Mouse (Mus musculus): ENCODE data around the gene Bhlhb9.
"Not testable (repeated sequence)": the region's sequence is repeated elsewhere in the genome, so short reads cannot be mapped to it uniquely, and the experiment has no call there.

Gene Bhlhb9

DNA sequence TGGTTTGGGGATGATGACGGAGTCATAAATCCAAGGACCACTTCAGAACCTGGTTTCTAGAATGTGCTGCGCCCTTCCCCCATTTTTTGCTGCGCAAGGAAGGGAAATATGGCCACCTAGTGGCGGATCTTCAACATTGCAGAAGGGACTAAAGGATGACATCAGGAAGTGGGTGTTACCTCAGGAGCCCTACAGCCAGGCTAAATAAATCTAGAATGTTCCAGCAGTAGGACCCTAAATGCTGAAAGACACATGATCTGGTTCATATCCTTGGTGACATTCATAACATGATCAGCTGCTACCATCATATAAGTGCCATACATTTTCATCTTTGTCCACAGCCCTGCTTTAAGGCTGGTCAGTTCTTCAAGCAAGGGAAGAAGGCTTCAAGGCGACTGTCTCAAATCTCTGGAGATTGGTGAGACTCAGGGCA is at the start of gene Bhlhb9:
Bhlhb9 (plus strand) TSS at position 383 of the 433 bp plus-strand sequence.
- DNase-seq = peak; percentile 60

DNA sequence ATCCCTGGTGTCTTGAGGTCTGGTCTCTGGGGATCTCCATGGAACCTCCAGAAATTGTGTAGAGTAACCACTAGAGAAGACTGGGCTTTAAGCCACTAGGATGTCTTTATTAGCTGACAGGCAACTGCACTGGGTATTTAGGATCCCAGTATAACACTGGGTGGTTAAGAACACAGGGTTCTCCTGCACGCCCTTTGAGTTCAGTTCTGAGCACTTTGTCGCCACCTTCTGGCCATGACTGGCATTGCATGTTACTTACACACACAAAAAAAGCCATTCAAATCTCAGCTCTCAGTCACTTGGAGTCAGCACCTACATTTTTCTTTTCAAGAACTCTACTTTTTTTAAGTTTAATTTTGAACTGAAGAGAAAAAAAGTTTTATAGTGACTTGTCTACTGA is 44.6 kb upstream of the Bhlhb9 start:
- DNase-seq = peak; percentile 72

DNA sequence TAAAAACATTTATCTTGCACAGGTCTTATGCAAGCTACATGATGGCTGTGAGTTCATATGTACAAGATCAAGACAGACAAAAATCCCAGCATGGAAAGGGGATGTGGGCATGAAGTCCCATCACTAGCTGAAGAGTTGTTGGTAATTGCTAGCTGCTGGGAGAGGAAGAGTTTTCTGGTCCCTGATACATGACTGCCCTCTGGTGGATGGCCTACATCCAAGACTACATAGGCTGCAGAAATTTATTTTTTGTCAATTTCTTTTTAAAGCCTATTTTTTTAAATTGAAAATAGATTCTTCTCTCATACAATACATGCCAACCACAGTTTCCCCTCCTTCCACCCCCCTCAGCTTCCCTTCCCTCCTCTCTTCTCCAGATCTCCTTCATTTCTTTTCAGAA is 35.7 kb upstream of the Bhlhb9 start:
- DNase-seq = peak; percentile 14

DNA sequence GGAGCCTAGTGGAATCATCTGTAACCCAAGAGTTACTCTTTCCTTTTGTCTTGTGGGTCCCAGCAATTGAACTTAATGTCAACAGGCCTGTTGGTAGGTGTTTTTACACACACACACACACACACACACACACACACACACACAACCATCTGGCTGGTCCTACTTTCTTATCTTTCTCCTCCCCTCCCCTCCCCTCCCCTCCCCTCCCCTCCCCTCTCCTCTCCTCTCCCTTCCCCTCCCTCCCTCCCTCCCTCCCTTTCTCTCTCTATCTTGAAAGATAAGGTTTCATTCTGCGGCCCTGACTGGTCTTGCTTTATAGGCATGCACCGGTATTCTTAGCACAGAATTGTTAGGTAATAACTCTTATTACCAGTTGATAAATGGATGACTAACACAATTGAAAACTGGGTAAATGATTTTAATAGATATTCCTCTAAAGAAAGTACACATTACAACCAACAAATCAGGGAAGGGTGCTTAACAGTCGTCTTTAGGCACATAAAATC is 29.3 kb upstream of the Bhlhb9 start:
- DNase-seq = no peak

- no peak for DNase-seq
Observed at GRCm38 (mm10) chrX:135768565-135768964, 28.8 kb upstream of the Bhlhb9 start.

DNA sequence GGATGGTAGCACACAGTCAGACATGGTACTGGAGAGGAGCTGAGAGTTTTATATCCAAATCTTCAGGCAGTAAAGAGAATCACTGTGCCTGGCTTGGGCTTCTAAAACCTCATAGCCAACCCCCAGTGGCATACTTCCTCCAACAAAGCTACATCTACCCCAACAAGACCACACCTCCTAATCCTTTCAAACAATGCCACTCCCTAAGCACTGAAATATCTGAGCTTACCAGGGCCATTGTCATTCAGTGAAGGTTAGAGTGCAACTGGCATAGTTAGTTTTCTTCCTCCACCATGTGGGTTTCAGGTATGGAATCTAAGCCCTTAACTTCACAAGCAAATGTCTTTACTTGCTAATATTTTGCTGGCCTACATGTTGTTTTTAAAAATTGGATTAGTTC is 5.9 kb upstream of the Bhlhb9 start:
- no peak for DNase-seq

DNA sequence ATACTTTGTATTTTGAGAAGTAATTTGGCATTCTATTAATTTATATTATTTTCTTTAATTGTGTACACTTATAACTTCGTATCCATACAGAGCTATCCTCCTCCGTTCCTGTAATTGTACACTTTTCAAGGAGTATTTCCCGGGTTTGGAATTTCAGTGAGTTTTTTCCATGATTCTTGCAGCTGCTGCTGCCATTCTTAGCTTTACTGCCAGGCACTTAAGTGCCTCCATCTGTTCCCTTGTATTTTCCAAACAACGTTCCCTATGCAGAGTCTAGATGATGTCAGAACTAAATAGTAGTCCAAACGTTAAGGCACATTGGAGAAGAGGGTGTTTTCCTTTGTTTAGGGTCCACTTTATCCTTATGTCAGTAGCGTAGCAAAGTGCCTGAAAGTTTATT is 5.1 kb upstream of the Bhlhb9 start:
- no peak for DNase-seq

DNA sequence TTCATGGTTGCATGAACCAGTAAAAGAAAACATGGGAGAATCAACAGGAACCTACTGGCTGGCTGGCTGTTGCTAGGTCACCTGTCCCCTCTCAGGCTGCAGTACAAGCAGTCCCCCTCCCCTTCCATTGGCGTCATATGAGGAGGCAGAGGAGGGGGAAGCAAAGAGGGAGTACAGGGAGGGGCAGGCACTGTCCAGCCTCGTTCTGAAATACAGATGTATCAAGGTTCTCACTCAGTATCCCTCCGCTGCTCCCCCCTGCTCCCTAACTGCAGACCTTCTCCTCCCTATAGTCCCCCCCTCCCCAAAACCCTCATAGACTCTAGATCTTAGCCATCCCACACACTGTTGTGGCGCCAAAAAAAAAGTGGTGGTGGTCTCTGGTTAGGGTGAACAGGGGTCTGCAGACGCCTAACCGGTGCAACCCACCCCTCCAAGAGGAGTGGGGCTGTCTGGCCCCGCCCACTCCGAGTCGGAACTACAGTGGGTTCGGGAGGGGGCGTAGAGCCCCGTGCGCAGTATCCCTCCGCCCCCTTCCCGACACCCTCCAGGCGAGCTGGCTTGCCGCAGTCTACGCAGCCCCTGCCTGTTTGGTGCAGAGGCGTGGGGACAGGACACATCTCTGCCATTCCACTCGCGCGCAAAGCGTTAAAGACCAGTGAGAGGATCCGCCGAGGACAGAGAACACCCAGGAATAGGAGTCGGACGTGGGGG is 1.6 kb upstream of the Bhlhb9 start:
- peak; percentile 62 for DNase-seq

GRCm38 (mm10) chrX:135796305-135797211 is 836 bp upstream of the Bhlhb9 start:
- peak; percentile 12 for DNase-seq

DNA sequence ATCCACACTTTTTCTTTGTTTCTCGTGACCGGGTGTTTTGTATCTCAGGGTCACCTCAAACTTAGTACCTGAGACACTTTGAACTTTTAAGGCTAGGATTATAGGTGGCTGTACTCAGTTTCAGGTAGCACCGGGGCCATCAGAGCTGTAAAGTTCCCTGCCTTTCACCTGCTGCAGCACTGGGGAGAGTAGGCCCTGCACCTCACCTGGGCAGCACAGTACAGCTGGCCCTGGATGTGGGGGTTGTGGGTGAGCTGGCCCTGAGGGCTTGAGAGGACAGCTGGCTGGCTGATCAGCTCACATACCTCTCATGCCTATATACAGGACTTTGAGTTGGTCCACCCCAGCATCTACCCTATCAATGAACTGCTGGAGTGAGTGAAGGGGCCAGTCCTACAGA is 6.8 kb downstream of the Bhlhb9 start:
- no peak for DNase-seq

GRCm38 (mm10) chrX:135805780-135806179 is 8.4 kb downstream of the Bhlhb9 start:
- peak; percentile 32 for DNase-seq

DNA sequence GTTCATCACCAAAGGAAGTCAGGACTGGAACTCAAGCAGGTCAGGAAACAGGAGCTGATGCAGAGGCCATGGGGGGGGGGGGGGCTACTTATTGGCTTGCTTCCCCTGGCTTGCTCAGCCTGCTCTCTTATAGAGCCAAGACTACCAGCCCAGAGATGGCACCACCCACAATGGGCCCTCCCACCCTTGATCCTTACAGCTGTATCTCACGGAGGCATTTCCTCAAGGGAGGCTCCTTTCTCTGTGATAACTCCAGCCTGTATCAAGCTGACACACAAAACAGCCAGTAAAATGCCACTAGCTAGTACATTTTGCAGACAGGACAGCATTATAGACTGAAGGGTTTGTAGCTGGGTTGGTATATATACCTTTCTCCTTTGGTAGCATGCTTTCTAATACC is 38.5 kb downstream of the Bhlhb9 start:
- DNase-seq = not testable (repeated sequence)

DNA sequence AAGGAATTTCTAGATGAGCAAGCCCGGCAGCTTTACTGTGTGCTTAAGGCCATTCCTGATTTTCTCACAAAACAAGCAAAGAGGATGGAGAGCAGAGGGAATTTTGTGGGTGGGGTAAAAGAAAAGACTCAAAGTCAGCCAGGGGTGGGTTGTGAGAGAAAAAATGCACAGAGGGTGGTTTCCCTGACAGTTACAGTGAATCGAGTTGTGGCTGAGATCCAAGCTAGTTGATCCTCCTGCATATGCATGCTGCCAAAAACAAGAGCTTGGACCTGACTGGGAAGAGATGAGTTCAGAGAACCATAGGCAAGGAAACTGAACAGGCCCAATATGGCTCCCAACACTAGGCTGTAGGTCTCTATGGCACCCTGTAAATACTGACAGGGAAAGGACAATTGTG is 40.5 kb downstream of the Bhlhb9 start:
- peak; percentile 34 for DNase-seq

DNA sequence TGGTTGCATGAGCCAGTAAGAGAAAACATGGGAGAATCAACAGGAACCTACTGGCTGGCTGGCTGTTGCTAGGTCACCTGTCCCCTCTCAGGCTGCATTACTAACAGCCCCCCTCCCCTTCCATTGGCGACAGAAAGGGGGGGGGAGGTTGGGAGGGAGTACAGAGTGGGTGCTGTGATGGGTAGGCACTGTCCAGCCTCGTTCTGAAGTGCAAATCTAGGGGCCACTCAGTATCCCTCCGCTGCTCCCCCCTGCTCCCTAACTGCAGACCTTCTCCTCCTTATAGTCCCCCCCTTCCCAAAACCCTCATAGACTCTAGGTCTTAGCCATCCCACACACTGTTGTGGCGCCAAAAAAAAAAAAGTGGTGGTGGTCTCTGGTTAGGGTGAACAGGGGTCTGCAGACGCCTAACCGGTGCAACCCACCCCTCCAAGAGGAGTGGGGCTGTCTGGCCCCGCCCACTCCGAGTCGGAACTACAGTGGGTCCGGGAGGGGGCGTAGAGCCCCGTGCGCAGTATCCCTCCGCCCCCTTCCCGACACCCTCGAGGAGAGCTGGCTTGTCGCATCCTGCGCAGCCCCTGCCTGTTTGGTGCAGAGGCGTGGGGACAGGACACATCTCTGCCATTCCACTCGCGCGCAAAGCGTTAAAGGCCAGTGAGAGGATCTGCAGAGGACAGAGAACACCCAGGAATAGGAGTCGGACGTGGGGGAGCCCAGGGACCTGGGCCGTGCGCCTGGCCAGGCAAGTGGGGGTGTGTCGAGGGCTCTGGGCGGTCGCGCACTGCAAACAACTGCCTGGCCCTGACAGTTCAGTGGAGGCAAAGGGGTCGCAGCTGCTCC is 41.3 kb downstream of the Bhlhb9 start, which contains the start of gene Gprasp2:
Gprasp2 (plus strand) TSS at position 514 of the 840 bp plus-strand sequence.
- DNase-seq = peak; percentile 47

DNA sequence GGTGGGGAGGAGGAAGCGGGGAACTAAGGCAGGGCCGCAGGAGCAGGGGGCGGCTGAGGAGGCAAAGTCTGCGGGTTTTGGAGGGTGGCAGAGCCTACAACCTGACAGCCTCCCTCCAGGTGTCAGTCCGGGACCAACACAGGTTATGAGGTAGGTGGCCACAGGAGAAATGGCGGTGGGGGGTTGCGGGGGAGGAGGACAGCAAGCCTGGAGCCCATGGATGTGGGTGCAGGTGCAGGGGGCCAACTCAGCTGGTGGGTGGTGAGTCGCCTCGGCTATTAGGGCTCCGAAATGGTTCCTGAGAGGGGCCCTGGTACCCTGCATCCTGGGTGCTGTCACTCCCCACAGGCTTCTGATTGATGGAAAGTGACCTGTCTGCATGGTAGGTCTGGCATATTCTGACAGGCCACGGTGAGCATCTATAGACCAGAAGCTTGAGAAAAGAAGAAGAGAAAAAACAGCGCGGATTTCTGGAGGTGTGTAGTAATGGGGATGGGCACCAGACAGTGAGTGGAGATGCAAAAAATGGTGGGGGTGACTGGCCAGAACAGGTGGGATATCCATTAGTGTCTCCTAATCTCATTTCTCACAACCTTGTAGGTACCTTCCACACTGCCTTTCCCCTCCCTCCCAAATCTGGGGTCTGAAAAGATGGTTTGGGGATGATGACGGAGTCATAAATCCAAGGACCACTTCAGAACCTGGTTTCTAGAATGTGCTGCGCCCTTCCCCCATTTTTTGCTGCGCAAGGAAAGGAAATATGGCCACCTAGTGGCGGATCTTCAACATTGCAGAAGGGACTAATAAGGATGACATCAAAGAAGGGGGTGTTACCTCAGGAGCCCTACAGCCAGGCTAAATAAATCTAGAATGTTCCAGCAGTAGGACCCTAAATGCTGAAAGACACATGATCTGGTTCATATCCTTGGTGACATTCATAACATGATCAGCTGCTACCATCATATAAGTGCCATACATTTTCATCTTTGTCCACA is 42.3 kb downstream of the Bhlhb9 start:
- peak; percentile 54 for DNase-seq

- not testable (repeated sequence) for DNase-seq
Observed at GRCm38 (mm10) chrX:135866806-135867205, 69.4 kb downstream of the Bhlhb9 start.

DNA sequence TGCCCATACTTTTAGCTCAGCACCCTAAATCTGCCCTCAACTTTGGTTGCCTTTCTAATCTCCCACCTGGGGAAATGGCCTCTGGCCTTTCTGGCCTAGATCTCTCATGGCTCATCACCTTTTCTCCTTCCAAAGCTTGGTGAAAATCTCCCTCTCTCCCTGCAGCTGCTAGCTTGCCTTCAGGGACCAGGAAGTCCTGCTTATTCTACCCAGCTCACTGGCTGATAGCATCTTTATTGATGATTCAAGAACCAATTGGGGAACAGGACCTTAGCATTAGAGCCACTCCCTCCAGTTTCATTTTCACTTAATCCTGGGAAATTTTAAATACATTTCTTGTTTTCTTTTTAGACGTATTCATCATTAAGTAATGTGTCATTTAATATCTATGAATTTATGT is 79.3 kb downstream of the Bhlhb9 start:
- DNase-seq = no peak

DNA sequence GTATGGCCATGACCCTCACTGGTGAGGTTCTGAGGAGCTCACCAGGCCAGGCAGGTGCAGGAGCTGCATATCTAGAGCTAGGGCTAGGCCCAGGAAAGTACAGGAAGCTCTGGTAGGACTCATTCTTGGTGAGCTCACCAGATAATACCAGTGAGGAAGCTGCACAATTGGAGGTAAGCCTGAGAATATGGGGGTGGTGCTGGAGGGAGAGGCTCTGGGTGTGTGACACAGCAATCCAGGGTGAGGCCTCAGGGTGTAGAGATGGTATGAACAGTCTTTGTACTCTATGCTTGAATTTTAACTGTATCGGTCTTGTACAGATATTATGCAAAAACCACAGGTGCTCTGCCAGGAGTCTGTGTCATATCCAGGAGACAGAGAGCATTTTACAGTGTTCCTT is 82.2 kb downstream of the Bhlhb9 start:
- DNase-seq = no peak

DNA sequence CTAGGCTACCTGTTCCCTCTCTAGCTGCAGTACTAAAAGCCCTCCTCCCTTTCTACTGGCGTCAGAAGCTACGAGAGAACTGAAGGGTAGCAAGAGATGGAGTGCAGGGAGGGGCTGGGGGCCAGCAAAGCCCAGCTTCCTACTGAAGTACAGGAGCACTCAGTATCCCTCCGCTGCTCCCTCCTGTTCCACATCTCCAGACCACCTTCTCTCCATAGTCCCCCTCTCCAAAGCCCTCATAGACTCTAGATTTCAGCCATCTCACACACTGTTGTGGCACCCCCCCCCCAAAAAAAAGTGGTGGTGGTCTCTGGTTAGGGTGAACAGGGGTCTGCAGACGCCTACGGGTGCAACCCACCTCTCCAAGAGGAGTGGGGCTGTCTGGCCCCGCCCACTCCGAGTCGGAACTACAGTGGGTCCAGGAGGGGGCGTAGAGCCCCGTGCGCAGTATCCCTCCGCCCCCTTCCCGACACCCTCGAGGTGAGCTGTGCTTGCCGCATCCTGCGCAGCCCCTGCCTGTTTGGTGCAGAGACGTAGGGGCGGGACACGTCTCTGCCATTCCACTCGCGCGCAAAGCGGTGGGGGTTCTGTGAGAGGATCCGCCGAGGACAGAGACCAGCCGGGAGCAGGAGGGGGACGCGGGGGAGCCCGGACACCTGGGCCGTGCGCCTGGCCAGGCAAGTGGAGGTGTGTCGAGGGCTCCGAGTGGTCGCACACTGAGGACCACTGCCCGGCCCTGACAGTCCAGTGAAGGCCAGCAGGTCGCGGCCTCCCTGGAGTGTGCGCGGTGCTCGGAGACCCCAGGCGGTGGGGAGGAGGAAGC is 88.2 kb downstream of the Bhlhb9 start:
- DNase-seq = peak; percentile 84

GRCm38 (mm10) chrX:135886234-135886585 is 88.8 kb downstream of the Bhlhb9 start:
- peak; percentile 20 for DNase-seq

- DNase-seq = no peak
Observed at GRCm38 (mm10) chrX:135916580-135916979, 119.2 kb downstream of the Bhlhb9 start.
